Mouse (Mus musculus) testis, adult 10 weeks (tissue): ENCODE data around the gene Atf1. TPM values are rescaled to one million over a fixed set of nuclear protein-coding genes. Genes with fewer than 3 reads are reported as not detected.

Experiments
- polyA plus RNA-seq: library from polyadenylated mRNA; stranded (reverse); fragments of 350-450 nt; fragmentation: Illumina TruSeq; extraction: RNeasy Lipid Tissue Mini Kit (QIAGEN cat#74804); gene quantifications from one replicate; pipeline ENCODE4 v1.2.3, GENCODE M21; 2014; ENCODE audit warnings: low read depth, low replicate concordance

Gene Atf1
- polyA plus RNA-seq, result 81.9 TPM

GRCm38 (mm10) chr15:100227663-100228534 lies at the start of gene Atf1:
TSS of gene Atf1 (plus strand) at chr15:100227819.

GRCm38 (mm10) chr15:100280626-100281025 lies 53.0 kb downstream of the Atf1 start, which contains the start of gene Tmprss12:
TSS of gene Tmprss12 (plus strand) at chr15:100280837.

GRCm38 (mm10) chr15:100304019-100304991 lies 76.7 kb downstream of the Atf1 start, which contains the start of gene Mettl7a1:
TSS of gene Mettl7a1 (plus strand) at chr15:100304140.

Other genes starting within 250 kb of the Atf1 start
- 11.8 TPM for gene Dip2b, start 189.2 kb upstream of the Atf1 start, polyA plus RNA-seq
- 34.8 TPM for gene Tmprss12, start 53.0 kb downstream of the Atf1 start, polyA plus RNA-seq
- gene Mettl7a1, start 76.3 kb downstream of the Atf1 start, polyA plus RNA-seq, result 6.8 TPM
- not detected for gene Mettl7a3, start 107.1 kb downstream of the Atf1 start, polyA plus RNA-seq
- gene Methig1, start 125.3 kb downstream of the Atf1 start, polyA plus RNA-seq, result not detected
- not detected for gene Mettl7a2, start 125.4 kb downstream of the Atf1 start, polyA plus RNA-seq
- not detected for gene Higd1c, start 136.7 kb downstream of the Atf1 start, polyA plus RNA-seq
- 0.17 TPM for gene Gm5475, start 194.3 kb downstream of the Atf1 start, polyA plus RNA-seq
- gene Slc11a2, start 197.3 kb downstream of the Atf1 start, polyA plus RNA-seq, result 10.5 TPM
- gene Letmd1, start 241.2 kb downstream of the Atf1 start, polyA plus RNA-seq, result 8.6 TPM